Mouse (Mus musculus): ENCODE measurements around the gene Prr27. TPM values are rescaled to one million over a fixed set of nuclear protein-coding genes. Genes with fewer than 3 reads are reported as not detected.

The Prr27 gene
- polyA plus RNA-seq, 1 experiment from 2014 or later, result not detected

GRCm38 (mm10) chr5:87871423-87871822, 45.9 kb downstream of the Prr27 start:
- peak; percentile 56 for TF ChIP-seq CTCF (IDR thresholded peaks at IDR 0.05; ENCODE audit: low read depth)

GRCm38 (mm10) chr5:87884729-87885128, 59.2 kb downstream of the Prr27 start, which contains the start of gene Odam:
Gene Odam, plus strand, starts transcription at chr5:87885029.
- H3K4me3 ChIP-seq (ENCODE audit: low read depth, low read length), result no peak within 1 kb of the TSS
- no peaks in the 10 kb centered on the region for H3K36me3 ChIP-seq (ENCODE audit: control insufficient read depth, insufficient read depth)
- TF ChIP-seq CTCF (IDR thresholded peaks at IDR 0.05; ENCODE audit: low read depth), result no peak
- H3K9ac ChIP-seq (ENCODE audit: low read depth, low read length), result no peak within 1 kb of the TSS
- H3K9me3 ChIP-seq (ENCODE audit: control insufficient read depth), result no peaks in the 10 kb centered on the region
- no peak for ATAC-seq
- H3K4me1 ChIP-seq (replicated peaks; ENCODE audit: control insufficient read depth, insufficient read depth, low read length), result no peaks in the 10 kb centered on the region
- no peak within 1 kb of the TSS for H3K4me2 ChIP-seq (replicated peaks; ENCODE audit: low read depth)
- no peaks in the 10 kb centered on the region for H3K27me3 ChIP-seq (replicated peaks; ENCODE audit: control insufficient read depth, insufficient read depth, low read length)
- H3K27ac ChIP-seq (ENCODE audit: low read depth, low read length), result no peak within 1 kb of the TSS
- WGBS, result 92% methylated on average over 1 of the region's 1 CpGs

More at GRCm38 (mm10) chr5:87871423-87871822, 45.9 kb downstream of the Prr27 start:
- no peaks in the 10 kb centered on the region for H3K27me3 ChIP-seq (replicated peaks; ENCODE audit: control insufficient read depth, insufficient read depth, low read length)
- H3K4me2 ChIP-seq (replicated peaks; ENCODE audit: low read depth), result no peak overlapping the region
- no peak overlapping the region for H3K4me3 ChIP-seq (ENCODE audit: low read depth, low read length)
- no peaks in the 10 kb centered on the region for H3K4me1 ChIP-seq (replicated peaks; ENCODE audit: control insufficient read depth, insufficient read depth, low read length)
- WGBS, result 28% methylated on average over 4 of the region's 4 CpGs
- H3K36me3 ChIP-seq (ENCODE audit: control insufficient read depth, insufficient read depth), result no peaks in the 10 kb centered on the region
- no peak overlapping the region for H3K9ac ChIP-seq (ENCODE audit: low read depth, low read length)
- no peak for ATAC-seq
- no peak overlapping the region for H3K27ac ChIP-seq (ENCODE audit: low read depth, low read length)
- H3K9me3 ChIP-seq (ENCODE audit: control insufficient read depth), result no peaks in the 10 kb centered on the region

Other genes with a start within 250 kb of the Prr27 start
- not detected in 2 replicates for gene Sult1e1, start 234.1 kb upstream of the Prr27 start, polyA plus RNA-seq (2015; fragmentation: Nextera tagmentation; extraction: Ambion mirVana)
- gene Csn1s1, start 159.5 kb upstream of the Prr27 start, polyA plus RNA-seq (2015; fragmentation: Nextera tagmentation; extraction: Ambion mirVana), result 0.78 and 2.9 TPM in 2 replicates
- gene Csn2, start 126.1 kb upstream of the Prr27 start, polyA plus RNA-seq (2015; fragmentation: Nextera tagmentation; extraction: Ambion mirVana), result 2.4 and 8.2 TPM in 2 replicates
- gene Csn1s2a, start 51.1 kb upstream of the Prr27 start, polyA plus RNA-seq (2015; fragmentation: Nextera tagmentation; extraction: Ambion mirVana), result 1.5 and 5.5 TPM in 2 replicates
- gene Csn1s2b, start 17.6 kb upstream of the Prr27 start, polyA plus RNA-seq (2015; fragmentation: Nextera tagmentation; extraction: Ambion mirVana), result 0.21 TPM in 1 of 2 replicates, not detected in the other
- gene Odam, start 59.3 kb downstream of the Prr27 start, polyA plus RNA-seq (2015; fragmentation: Nextera tagmentation; extraction: Ambion mirVana), result not detected in 2 replicates
- gene Csn3, start 99.9 kb downstream of the Prr27 start, polyA plus RNA-seq (2015; fragmentation: Nextera tagmentation; extraction: Ambion mirVana), result 0.97 and 2.3 TPM in 2 replicates
- gene 2310003L06Rik, start 143.8 kb downstream of the Prr27 start, polyA plus RNA-seq (2015; fragmentation: Nextera tagmentation; extraction: Ambion mirVana), result not detected in 2 replicates
- gene Gm28434, start 143.8 kb downstream of the Prr27 start, polyA plus RNA-seq (2015; fragmentation: Nextera tagmentation; extraction: Ambion mirVana), result not detected in 2 replicates
- gene Cabs1, start 153.8 kb downstream of the Prr27 start, polyA plus RNA-seq (2015; fragmentation: Nextera tagmentation; extraction: Ambion mirVana), result not detected in 2 replicates
- not detected in 2 replicates for gene Smr3a, start 176.9 kb downstream of the Prr27 start, polyA plus RNA-seq (2015; fragmentation: Nextera tagmentation; extraction: Ambion mirVana)